Mouse (Mus musculus): ENCODE results near the gene Myo15. TPM values are rescaled to one million over a fixed set of nuclear protein-coding genes. Genes with fewer than 3 reads are reported as not detected.
"Not testable (repeated sequence)": the region's sequence is repeated elsewhere in the genome, so short reads cannot be mapped to it uniquely, and the experiment has no call there.

Myo15 gene
- total RNA-seq, 2 experiments from 2014 or later, result 0.07 TPM

- intact Hi-C loops (cut with DNase I), result no loop called here
These were observed 72.7 kb downstream of the Myo15 start for GRCm38 (mm10) chr11:60541831-60542230.

GRCm38 (mm10) chr11:60543211-60543610 is 74.1 kb downstream of the Myo15 start:
- intact Hi-C loops (cut with DNase I); DNase-seq: not testable (repeated sequence)

More at GRCm38 (mm10) chr11:60541831-60542230, 72.7 kb downstream of the Myo15 start:
- DNase-seq, result no peak

DNA sequence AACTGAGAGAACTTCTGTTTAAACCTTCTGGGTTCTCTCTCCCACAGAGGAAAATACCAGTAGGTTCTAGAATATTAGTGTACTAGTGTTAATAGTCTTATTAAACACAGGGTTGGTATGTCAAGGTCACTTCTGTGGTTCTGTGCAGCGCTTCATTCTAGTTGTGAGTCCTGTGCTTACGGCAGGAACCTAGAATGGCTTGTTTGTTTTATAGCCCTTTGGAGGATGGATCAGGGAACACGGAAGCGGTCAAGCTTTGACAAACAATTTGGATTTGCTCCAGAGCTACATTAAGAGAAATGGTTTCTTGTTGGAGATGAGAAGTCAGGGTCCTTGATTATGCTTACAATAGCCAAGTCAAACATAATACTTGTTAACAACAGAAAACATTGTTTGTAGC is 76.3 kb downstream of the Myo15 start:
- intact Hi-C loops (cut with DNase I), result no loop called here

GRCm38 (mm10) chr11:60548112-60548511 is 79.0 kb downstream of the Myo15 start:
- intact Hi-C loops (cut with DNase I), result no loop called here
- no peak for DNase-seq

More for the DNA sequence above, 76.3 kb downstream of the Myo15 start:
- no peak for DNase-seq

GRCm38 (mm10) chr11:60553091-60553490 is 84.0 kb downstream of the Myo15 start:
- no peak for DNase-seq
- intact Hi-C loops (cut with DNase I), result loop anchor here (10.0 kb wide), 1 partner anchor 282 kb away; the partner anchor contains the start of gene Dhrs7b

DNA sequence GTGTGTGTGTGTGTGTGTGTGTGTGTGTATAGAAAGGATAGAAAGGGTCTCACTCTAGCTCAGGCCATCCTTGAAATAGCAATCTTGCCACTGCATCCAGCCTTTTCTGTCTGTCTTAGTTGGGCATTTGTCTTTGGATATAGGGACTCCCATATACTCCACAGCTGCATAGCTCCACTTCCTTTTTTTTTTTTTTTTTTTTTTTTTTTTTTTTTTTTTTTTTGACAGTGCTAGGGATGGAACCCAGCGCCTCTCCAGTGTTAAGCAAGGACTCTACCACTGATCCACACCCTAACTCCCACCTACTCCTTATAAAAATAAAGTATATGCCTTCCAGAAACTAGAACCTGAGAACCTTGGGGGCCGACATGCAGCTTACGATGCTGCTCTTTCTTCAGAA is 88.5 kb downstream of the Myo15 start:
- intact Hi-C loops (cut with DNase I), result loop anchor here (10.0 kb wide), 1 partner anchor 277 kb away; the partner anchor contains the start of gene Dhrs7b
- no peak for DNase-seq

- DNase-seq, result peak; percentile 81
- intact Hi-C loops (cut with DNase I), result loop anchor here (10.0 kb wide), 1 partner anchor 275 kb away; the partner anchor contains the start of gene Dhrs7b
These were observed 90.2 kb downstream of the Myo15 start for GRCm38 (mm10) chr11:60559342-60559741.

- DNase-seq; intact Hi-C loops (cut with DNase I): not testable (repeated sequence)
These were observed 104.9 kb downstream of the Myo15 start for GRCm38 (mm10) chr11:60574006-60574405.

Other genes starting within 250 kb of the Myo15 start
- gene Srebf1, start 246.8 kb upstream of the Myo15 start, total RNA-seq (2021), result 10 to 100 TPM; 40.2 to 42.6 TPM
- 100 to 1,000 TPM in 1 of 2 experiments, 10 to 100 TPM in 1; 97.3 to 100 TPM for gene Tom1l2, start 116.4 kb upstream of the Myo15 start, total RNA-seq (2021)
- 1 to 10 TPM; 1.6 to 2.3 TPM for gene Drc3, start 116.0 kb upstream of the Myo15 start, total RNA-seq (2021)
- 10 to 100 TPM; 25.7 to 31.8 TPM for gene Gid4, start 52.2 kb upstream of the Myo15 start, total RNA-seq (2021)
- 10 to 100 TPM; 43.8 to 55.5 TPM for gene Atpaf2, start 50.9 kb upstream of the Myo15 start, total RNA-seq (2021)
- 10 to 100 TPM; 37.8 to 41.1 TPM for gene Drg2, start 14.7 kb upstream of the Myo15 start, total RNA-seq (2021)
- 10 to 100 TPM; 71.1 to 73.0 TPM for gene Alkbh5, start 67.0 kb downstream of the Myo15 start, total RNA-seq (2021)
- gene Llgl1, start 230.4 kb downstream of the Myo15 start, total RNA-seq (2021), result 10 to 100 TPM; 23.8 to 25.2 TPM

Data from heart, postnatal 10 days (tissue).